Mouse (Mus musculus) cerebellum, postnatal 4 days (tissue): ENCODE data around the gene C1qtnf2.

Experiments used
- DNase-seq, 2 experiments: peaks; one replicate each; pipeline ENCODE4 v3.0.0; 2022; ENCODE audit warnings: low spot score in 2 of 2, mixed read lengths in 1 of 2

The C1qtnf2 gene

GRCm38 (mm10) chr11:43531619-43532018, 57.5 kb downstream of the C1qtnf2 start:
- DNase-seq: peak in 1 of 2 experiments; percentile 27

DNA sequence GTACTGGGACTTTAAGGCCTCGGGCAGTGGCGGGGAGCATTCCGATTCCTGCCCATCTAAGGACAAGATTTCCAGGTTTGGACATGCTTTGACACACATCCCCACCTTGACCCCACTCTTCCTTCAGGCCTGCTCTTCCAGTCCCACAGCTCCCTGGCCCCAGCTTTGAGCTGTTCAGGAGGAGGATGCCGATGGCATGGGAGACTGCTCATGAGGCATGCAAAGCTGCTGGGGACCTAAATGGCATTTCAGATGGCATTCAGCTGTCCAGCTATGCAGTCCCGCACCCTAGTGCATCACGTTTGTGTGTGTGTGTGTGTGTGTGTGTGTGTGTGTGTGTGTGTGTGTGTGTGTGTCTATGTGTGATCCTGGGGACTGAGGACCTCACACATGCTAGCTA, 63.0 kb downstream of the C1qtnf2 start:
- no peak for DNase-seq

DNA sequence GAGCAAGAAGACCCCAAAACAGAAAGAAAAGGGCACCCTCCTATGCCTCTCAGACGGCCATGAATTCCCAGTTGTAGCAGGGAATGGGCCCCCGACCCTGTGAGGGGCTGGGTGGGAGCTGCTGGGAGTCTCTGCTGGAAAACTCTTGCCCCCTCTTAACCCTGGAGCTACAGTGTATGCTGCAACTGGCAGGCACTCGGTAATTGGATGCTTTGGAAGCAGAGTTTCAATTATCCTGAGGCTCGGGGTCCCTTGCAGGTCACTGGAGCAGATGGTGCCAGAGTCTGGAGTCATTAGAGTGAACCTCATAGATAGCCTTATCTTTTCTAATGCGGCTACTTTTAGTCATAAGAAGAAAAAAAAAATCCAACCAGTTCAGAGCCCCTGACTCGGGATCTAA, 65.8 kb downstream of the C1qtnf2 start:
- no peak for DNase-seq
